Mouse (Mus musculus): ENCODE measurements at regions not wholly inside any gene's neighbourhood (a gene's known extent, or its start where the extent isn't known, plus 50 kb on each side); places are given as distances from the start of the nearest gene placed in this dataset.

GRCm38 (mm10) chr16:87037061-87037460, 316.9 kb upstream of the N6amt1 start:
- TF ChIP-seq CTCF (IDR thresholded peaks at IDR 0.05; ENCODE audit: control insufficient read depth, insufficient read depth, insufficient replicate concordance, low read depth, low read length) = no peak
- TF ChIP-seq POLR2A (IDR thresholded peaks at IDR 0.05; ENCODE audit: control insufficient read depth, low read depth, low read length) = no peak
